Mouse (Mus musculus) embryonic facial prominence, embryonic 14.5 days (tissue): ENCODE data around the gene Sos2. TPM values are rescaled to one million over a fixed set of nuclear protein-coding genes. Genes with fewer than 3 reads are reported as not detected.

Source experiments
- ATAC-seq: fragments of 200-750 bp; cut with Nextera tagmentation; 2 replicates; pipeline ENCODE4 v1.8.0; 2017; ENCODE audit warnings: low read depth, moderate number of reproducible peaks, moderate TSS enrichment
- DNase-seq: peaks from one replicate; pipeline ENCODE4 v3.0.0-alpha.2; 2015; ENCODE audit warnings: low spot score
- H3K27ac ChIP-seq: fragments of 300-500 bp; sonication (generic); replicated peaks from 2 replicates; pipeline ENCODE4 v1.5.1; 2014; ENCODE audit warnings: low read depth, mild to moderate bottlenecking, low read length, moderate library complexity
- H3K27me3 ChIP-seq: fragments of 300-500 bp; sonication (generic); replicated peaks from 2 replicates; pipeline ENCODE4 v1.6.1; 2014; ENCODE audit warnings: low read length; ENCODE audit not compliant: control insufficient read depth, insufficient read depth
- H3K36me3 ChIP-seq: fragments of 300-500 bp; sonication (generic); 2 replicates; pipeline ENCODE4 v1.6.1; 2014; ENCODE audit warnings: low read length, mixed read lengths; ENCODE audit not compliant: control insufficient read depth, insufficient read depth
- H3K4me1 ChIP-seq: fragments of 300-500 bp; sonication (generic); 2 replicates; pipeline ENCODE4 v1.6.1; 2014; ENCODE audit warnings: antibody characterized with exemption, low read length; ENCODE audit not compliant: control insufficient read depth, insufficient read depth
- H3K4me2 ChIP-seq: fragments of 300-500 bp; sonication (generic); 2 replicates; pipeline ENCODE4 v1.6.1; 2014; ENCODE audit warnings: low read depth, mild to moderate bottlenecking, low read length, moderate library complexity, mixed read lengths
- H3K4me3 ChIP-seq: fragments of 300-500 bp; sonication (generic); 2 replicates; pipeline ENCODE4 v1.5.1; 2014; ENCODE audit warnings: low read depth, mild to moderate bottlenecking, low read length
- H3K9ac ChIP-seq: fragments of 300-500 bp; sonication (generic); 2 replicates; pipeline ENCODE4 v1.6.1; 2014; ENCODE audit warnings: low read depth, mild to moderate bottlenecking, low read length, moderate library complexity, mixed read lengths
- H3K9me3 ChIP-seq: fragments of 300-500 bp; sonication (generic); 2 replicates; pipeline ENCODE4 v1.6.1; 2016; ENCODE audit warnings: low read length; ENCODE audit not compliant: control insufficient read depth
- WGBS: fragments of 180-500 bp; shearing (Covaris S2); extraction: QIAGEN DNeasy Blood & Tissue Kit; methylation state at CpG from one replicate; pipeline ENCODE4 v1.1.7; 2014; 5-methylcytosine and 5-hydroxymethylcytosine counted together
- polyA plus RNA-seq: library from polyadenylated mRNA; unstranded; fragments of >200 nt; fragmentation: Nextera tagmentation; extraction: Ambion mirVana; gene quantifications from 2 replicates; pipeline ENCODE4 v1.2.1, GENCODE M21; 2014

Sos2 gene
- polyA plus RNA-seq, 1 experiment from 2014 or later = 11.4 TPM

DNA sequence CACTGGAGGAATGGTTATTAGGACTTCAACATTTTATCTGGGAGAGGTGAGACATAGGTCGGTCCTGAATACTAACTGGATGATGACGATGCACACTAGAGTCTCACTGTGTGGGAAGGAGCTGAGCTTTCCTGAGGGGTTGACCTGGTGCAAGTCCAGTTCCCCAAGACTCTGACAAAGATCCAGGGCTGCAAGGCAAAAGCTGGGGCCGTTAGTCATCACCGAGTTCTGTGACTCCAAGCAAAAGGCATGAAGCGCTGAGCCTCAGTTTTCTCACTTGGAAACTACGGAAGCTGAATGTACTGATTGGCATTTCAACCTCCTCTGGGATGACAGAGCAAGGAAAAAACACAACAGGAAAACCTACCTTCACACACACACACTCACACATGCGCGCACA lies 139.3 kb downstream of the Sos2 start:
- Histone ChIP-seq H3K27me3 (no peaks in the 10 kb centered on the region), H3K4me3 (no peak overlapping the region), H3K9me3 (no peaks in the 10 kb centered on the region), H3K4me1 (peaks cover 20% of the 10 kb centered on the region), H3K36me3 (no peaks in the 10 kb centered on the region), H3K27ac (no peak overlapping the region), H3K9ac (no peak overlapping the region), H3K4me2 (no peak overlapping the region)
- WGBS = 90% methylated on average over 8 of the region's 8 CpGs
- ATAC-seq (no peak), DNase-seq (no peak)

DNA sequence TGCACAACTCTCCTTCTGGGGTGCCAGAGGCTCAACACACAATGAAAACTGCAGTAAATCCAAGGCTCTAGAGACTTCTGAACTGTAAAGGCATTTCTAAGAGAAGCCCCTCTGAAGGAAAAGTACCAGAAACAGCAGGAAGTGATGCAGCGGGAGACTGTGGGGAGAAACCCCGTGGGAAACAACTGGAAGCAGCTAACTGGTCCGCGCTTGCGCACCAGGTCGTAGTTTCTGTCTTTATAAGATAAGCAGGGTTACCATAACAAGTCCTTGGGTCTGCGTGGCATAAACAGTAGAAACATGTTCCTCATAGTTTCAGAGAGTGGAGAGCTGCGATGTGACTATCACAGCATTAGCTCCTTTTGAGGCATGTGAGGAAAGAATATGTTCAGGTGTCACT lies 140.0 kb downstream of the Sos2 start:
- 70% methylated on average over 8 of the region's 8 CpGs for WGBS
- DNase-seq = no peak
- Histone ChIP-seq H3K4me2 (no peak overlapping the region), H3K27ac (no peak overlapping the region), H3K36me3 (no peaks in the 10 kb centered on the region), H3K9ac (no peak overlapping the region), H3K9me3 (no peaks in the 10 kb centered on the region), H3K4me3 (no peak overlapping the region), H3K27me3 (no peaks in the 10 kb centered on the region), H3K4me1 (peaks cover 27% of the 10 kb centered on the region)
- no peak for ATAC-seq

DNA sequence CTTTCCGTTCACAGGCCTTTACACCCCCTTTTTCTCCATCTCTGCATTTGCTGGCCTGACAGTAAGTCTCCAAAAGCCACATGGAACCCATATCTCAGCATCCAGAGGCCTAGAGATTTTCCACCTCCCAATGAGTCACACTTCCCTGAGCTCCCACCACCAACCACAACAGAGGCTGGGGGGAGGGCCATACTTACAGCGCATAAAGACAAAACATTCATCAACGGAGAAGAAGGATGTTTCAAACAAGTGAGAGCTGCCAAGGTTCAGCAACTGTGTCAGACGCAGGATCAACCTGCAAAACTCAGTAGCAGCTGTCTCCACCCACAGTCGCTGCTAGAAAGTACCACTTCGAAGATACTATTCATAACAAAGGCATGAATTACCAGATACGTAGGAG lies 142.3 kb downstream of the Sos2 start:
- Histone ChIP-seq H3K4me1 (peaks cover 28% of the 10 kb centered on the region), H3K27me3 (no peaks in the 10 kb centered on the region), H3K27ac (peak overlapping the region; percentile 86), H3K9ac (no peak overlapping the region), H3K4me3 (no peak overlapping the region), H3K36me3 (no peaks in the 10 kb centered on the region), H3K9me3 (no peaks in the 10 kb centered on the region), H3K4me2 (no peak overlapping the region)
- peak; percentile 57 for DNase-seq
- WGBS = 68% methylated on average over 7 of the region's 7 CpGs
- no peak for ATAC-seq

DNA sequence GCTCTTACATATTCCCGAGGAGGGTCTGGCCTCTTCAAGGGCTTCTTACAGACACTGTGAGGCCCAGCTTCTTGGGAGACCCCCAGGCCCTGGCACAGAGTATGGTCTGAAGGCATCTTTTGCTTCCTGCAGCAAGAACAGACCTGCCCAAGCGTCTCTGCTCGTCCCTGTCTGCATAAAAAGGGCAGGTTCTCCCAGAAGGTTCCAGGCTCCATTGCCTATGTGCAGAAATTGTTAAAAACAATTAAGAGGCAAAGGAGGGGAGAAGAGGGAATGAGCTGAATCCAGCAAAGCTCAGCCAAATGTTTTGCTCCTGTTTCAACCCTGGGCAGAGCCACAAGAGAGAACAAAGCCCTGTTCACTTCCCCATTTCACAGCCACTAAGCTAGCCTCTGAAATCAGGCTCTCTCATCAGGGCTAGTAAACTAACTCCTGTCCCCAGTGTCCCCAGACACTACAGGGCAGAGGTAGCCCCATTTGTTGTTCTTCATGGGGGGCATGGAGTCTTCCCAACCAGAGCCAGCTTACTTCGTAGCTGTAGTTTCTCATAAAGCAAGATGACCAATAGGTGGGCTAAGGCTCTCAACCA lies 143.2 kb downstream of the Sos2 start:
- Histone ChIP-seq H3K27ac (peak overlapping the region; percentile 86), H3K9me3 (no peaks in the 10 kb centered on the region), H3K9ac (peak overlapping the region; percentile 38), H3K4me3 (no peak overlapping the region), H3K4me2 (peak overlapping the region; percentile 40), H3K36me3 (no peaks in the 10 kb centered on the region), H3K27me3 (no peaks in the 10 kb centered on the region), H3K4me1 (peaks cover 28% of the 10 kb centered on the region)
- 47% methylated on average over 4 of the region's 4 CpGs for WGBS
- DNase-seq (peak; percentile 77), ATAC-seq (peak; percentile 66)

DNA sequence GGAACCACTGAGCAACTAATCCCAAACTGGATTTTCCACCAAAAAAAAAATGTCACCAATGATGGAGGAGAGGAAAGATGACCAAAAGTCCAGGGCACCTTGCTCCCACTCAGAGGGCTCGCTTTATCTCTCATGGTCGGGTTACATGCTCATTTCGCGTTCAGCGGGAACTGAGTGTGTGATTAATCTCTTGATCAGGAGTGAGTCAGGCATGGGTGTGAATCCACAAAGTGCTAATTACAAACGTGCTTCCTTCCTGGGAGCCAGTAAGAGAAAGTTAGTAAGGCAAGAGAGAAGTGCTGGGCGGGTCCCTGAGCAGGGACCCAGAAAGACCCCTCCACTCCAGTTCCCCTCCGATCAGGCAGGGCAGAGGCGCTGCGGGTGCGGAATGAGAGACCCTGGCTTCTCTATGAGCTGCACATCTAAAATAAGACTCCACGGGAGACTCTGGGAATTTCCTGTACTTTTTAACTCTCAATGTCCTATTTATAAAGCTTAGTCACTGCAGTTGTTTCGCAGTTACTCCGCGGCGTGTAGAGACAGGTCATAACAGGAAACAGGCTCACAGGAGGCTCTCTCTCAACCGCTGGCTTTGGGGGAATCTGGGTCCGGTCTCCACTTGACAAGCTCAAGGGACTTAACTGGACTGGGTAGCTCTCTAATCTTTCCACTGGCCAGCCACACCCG lies 143.8 kb downstream of the Sos2 start:
- H3K9me3 ChIP-seq = no peaks in the 10 kb centered on the region
- peaks cover 28% of the 10 kb centered on the region for H3K4me1 ChIP-seq
- H3K36me3 ChIP-seq = no peaks in the 10 kb centered on the region
- H3K4me2 ChIP-seq = peak overlapping the region; percentile 40
- H3K27ac ChIP-seq = peak overlapping the region; percentile 86
- DNase-seq (peak; percentile 89), ATAC-seq (peak; percentile 66)
- WGBS = 20% methylated on average over 19 of the region's 19 CpGs
- no peaks in the 10 kb centered on the region for H3K27me3 ChIP-seq
- H3K4me3 ChIP-seq = peak overlapping the region; percentile 13; the same call in 1 of the 2 replicates
- H3K9ac ChIP-seq = peak overlapping the region; percentile 38

DNA sequence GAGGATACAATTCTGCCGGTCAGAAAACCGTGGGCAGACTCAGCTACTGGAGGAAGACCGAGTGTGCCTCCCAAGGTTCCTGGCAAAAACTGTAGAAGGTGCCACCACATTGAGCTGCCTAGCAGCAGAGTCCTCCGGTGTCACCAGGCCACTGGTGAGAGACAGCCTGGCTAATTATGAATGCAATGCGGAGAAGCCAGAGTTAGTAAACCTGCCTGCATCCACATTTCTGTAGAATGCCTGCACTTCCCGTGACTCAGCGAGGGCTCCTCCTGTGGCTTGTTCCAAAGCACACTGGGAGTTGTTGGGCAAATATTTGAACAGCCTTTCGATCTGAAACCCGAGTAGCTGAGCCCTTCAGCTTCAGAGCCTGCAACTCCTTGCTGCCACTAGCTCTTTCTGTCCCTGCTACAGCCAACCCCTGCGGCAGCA lies 144.4 kb downstream of the Sos2 start:
- peaks cover 28% of the 10 kb centered on the region for H3K4me1 ChIP-seq
- WGBS = 27% methylated on average over 10 of the region's 10 CpGs
- ATAC-seq (peak; percentile 76), DNase-seq (peak; percentile 88)
- peak overlapping the region; percentile 13; the same call in 1 of the 2 replicates for H3K4me3 ChIP-seq
- H3K27ac ChIP-seq = peak overlapping the region; percentile 86
- H3K4me2 ChIP-seq = peak overlapping the region; percentile 40
- H3K36me3 ChIP-seq = no peaks in the 10 kb centered on the region
- H3K9me3 ChIP-seq = no peaks in the 10 kb centered on the region
- no peaks in the 10 kb centered on the region for H3K27me3 ChIP-seq
- peak overlapping the region; percentile 38 for H3K9ac ChIP-seq

DNA sequence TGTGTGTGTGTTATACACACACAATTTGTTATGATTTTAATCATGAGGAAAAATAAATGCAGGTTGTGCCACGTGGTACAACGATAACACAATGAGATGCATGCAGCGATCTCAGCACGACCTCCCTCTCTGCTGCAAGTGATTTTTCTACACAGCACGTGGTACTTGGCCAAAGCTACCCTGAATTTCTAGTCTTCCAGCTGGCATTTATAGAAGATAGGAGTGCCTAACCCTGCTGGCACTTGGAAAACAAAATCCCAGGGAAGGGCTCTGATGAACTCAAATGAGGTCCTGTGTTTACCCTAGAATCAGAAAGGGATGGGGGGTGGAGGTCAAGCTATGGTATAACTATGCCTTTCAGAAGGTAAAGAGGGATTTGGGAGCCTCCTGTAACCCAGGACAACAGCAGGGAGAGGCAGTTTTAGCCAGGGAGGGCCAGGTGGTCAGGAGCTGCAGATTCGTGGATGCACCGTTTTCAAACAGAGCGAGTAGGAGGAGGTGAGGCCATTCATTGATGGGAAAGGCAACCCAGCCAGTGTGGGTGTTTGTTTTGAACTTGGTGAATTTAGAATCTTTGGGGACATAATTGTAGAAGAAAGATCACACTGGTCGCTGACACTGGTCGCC lies 144.9 kb downstream of the Sos2 start:
- Histone ChIP-seq H3K27me3 (no peaks in the 10 kb centered on the region), H3K4me3 (no peak overlapping the region), H3K9me3 (no peaks in the 10 kb centered on the region), H3K9ac (no peak overlapping the region), H3K4me1 (peaks cover 28% of the 10 kb centered on the region), H3K4me2 (peak overlapping the region; percentile 40; the same call in 1 of the 2 replicates), H3K27ac (peak overlapping the region; percentile 86), H3K36me3 (no peaks in the 10 kb centered on the region)
- 69% methylated on average over 10 of the region's 10 CpGs for WGBS
- ATAC-seq (no peak), DNase-seq (no peak)
